Mouse (Mus musculus) heart, embryonic 13.5 days (tissue): ENCODE measurements around the gene Pgam1. TPM values are rescaled to one million over a fixed set of nuclear protein-coding genes. Genes with fewer than 3 reads are reported as not detected.

ENCODE experiments used
- ATAC-seq: fragments of 200-750 bp; cut with Nextera tagmentation; 2 replicates; pipeline ENCODE4 v1.8.0; 2017; ENCODE audit warnings: moderate TSS enrichment; ENCODE audit not compliant: insufficient number of reproducible peaks, low FRiP score, low TSS enrichment; ENCODE audit errors: extremely low read depth
- H3K27ac ChIP-seq: fragments of 300-500 bp; sonication (generic); replicated peaks from 2 replicates; pipeline ENCODE4 v1.5.1; 2015; ENCODE audit warnings: moderate library complexity, mild to moderate bottlenecking, inconsistent platforms
- H3K27me3 ChIP-seq: fragments of 300-500 bp; sonication (generic); replicated peaks from 2 replicates; pipeline ENCODE4 v1.6.1; 2015; ENCODE audit warnings: mild to moderate bottlenecking, inconsistent platforms
- H3K36me3 ChIP-seq: fragments of 300-500 bp; sonication (generic); 2 replicates; pipeline ENCODE4 v1.6.1; 2015; ENCODE audit warnings: mild to moderate bottlenecking, inconsistent platforms
- H3K4me1 ChIP-seq: fragments of 300-500 bp; sonication (generic); 2 replicates; pipeline ENCODE4 v1.6.1; 2015; ENCODE audit warnings: inconsistent platforms
- H3K4me2 ChIP-seq: fragments of 300-500 bp; sonication (generic); 2 replicates; pipeline ENCODE4 v1.6.1; 2015; ENCODE audit warnings: inconsistent platforms, mild to moderate bottlenecking, moderate library complexity
- H3K4me3 ChIP-seq: fragments of 300-500 bp; sonication (generic); 2 replicates; pipeline ENCODE4 v1.5.1; 2015; ENCODE audit warnings: moderate library complexity, mild to moderate bottlenecking, inconsistent platforms
- H3K9ac ChIP-seq: fragments of 300-500 bp; sonication (generic); 2 replicates; pipeline ENCODE4 v1.6.1; 2015; ENCODE audit warnings: inconsistent platforms, mild to moderate bottlenecking, moderate library complexity
- H3K9me3 ChIP-seq: fragments of 300-500 bp; sonication (generic); 2 replicates; pipeline ENCODE4 v1.6.1; 2016; ENCODE audit warnings: inconsistent platforms
- WGBS: fragments of 180-500 bp; shearing (Covaris S2); methylation state at CpG from one replicate; pipeline ENCODE4 v1.1.7; 2015; ENCODE audit warnings: mixed read lengths; 5-methylcytosine and 5-hydroxymethylcytosine counted together
- polyA plus RNA-seq: library from polyadenylated mRNA; unstranded; fragments of >200 nt; fragmentation: Nextera tagmentation; extraction: Ambion mirVana; gene quantifications from 2 replicates; pipeline ENCODE4 v1.2.1, GENCODE M21; 2015

The Pgam1 gene
- polyA plus RNA-seq, 1 experiment from 2014 or later: 780 TPM

DNA sequence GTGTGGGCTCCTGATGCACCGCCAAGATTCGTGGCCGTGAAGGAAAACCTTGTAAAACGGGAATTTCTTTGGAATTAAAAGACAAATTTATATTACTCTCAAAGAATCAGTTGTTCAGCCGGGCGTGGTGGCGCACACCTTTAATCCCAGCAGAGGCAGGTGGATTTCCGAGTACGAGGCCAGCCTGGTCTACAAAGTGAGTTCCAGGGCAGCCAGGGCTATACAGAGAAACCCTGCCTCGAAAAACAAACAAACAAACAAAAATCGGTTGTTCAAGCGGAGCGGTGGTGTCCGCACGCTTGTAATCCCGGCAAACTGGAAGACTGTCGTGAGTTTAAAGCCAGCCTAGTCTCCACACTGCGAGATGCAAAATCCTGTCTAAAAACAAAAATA lies 15.4 kb upstream of the Pgam1 start:
- H3K4me1 ChIP-seq: peaks cover 19% of the 10 kb centered on the region
- no peaks in the 10 kb centered on the region for H3K27me3 ChIP-seq
- 0 out of 2 replicates have a peak, but pooled peaks cover 3% of the 10 kb centered on the region for H3K36me3 ChIP-seq
- no peaks in the 10 kb centered on the region for H3K9me3 ChIP-seq
- ATAC-seq: no peak
- peak overlapping the region; percentile 85 for H3K9ac ChIP-seq
- H3K27ac ChIP-seq: no peak overlapping the region
- H3K4me2 ChIP-seq: peak overlapping the region; percentile 93
- H3K4me3 ChIP-seq: peak overlapping the region; percentile 88
- 18% methylated on average over 18 of the region's 18 CpGs for WGBS

- no peak overlapping the region for H3K4me3 ChIP-seq
- no peaks in the 10 kb centered on the region for H3K27me3 ChIP-seq
- H3K4me2 ChIP-seq: no peak overlapping the region
- no peak overlapping the region for H3K9ac ChIP-seq
- WGBS: 41% methylated on average over 4 of the region's 4 CpGs
- peaks cover 34% of the 10 kb centered on the region for H3K4me1 ChIP-seq
- no peak overlapping the region for H3K27ac ChIP-seq
- no peaks in the 10 kb centered on the region for H3K36me3 ChIP-seq
- ATAC-seq: no peak
- no peaks in the 10 kb centered on the region for H3K9me3 ChIP-seq
Measured at GRCm38 (mm10) chr19:41898860-41899259, 12.9 kb upstream of the Pgam1 start.

GRCm38 (mm10) chr19:41900495-41901090 lies 11.1 kb upstream of the Pgam1 start:
- WGBS: 74% methylated on average over 8 of the region's 8 CpGs
- ATAC-seq: no peak

GRCm38 (mm10) chr19:41901696-41902095 lies 10.0 kb upstream of the Pgam1 start:
- ATAC-seq: no peak
- no peak overlapping the region for H3K9ac ChIP-seq
- no peaks in the 10 kb centered on the region for H3K36me3 ChIP-seq
- no peaks in the 10 kb centered on the region for H3K27me3 ChIP-seq
- H3K27ac ChIP-seq: peak overlapping the region; percentile 63
- no peaks in the 10 kb centered on the region for H3K9me3 ChIP-seq
- no peak overlapping the region for H3K4me3 ChIP-seq
- H3K4me1 ChIP-seq: peaks cover 23% of the 10 kb centered on the region
- WGBS: 24% methylated on average over 2 of the region's 2 CpGs
- no peak overlapping the region for H3K4me2 ChIP-seq

More at GRCm38 (mm10) chr19:41900495-41901090, 11.1 kb upstream of the Pgam1 start:
- no peak overlapping the region for H3K4me2 ChIP-seq
- H3K4me1 ChIP-seq: peaks cover 21% of the 10 kb centered on the region
- no peaks in the 10 kb centered on the region for H3K9me3 ChIP-seq
- no peak overlapping the region for H3K27ac ChIP-seq
- H3K36me3 ChIP-seq: no peaks in the 10 kb centered on the region
- no peak overlapping the region for H3K4me3 ChIP-seq
- no peak overlapping the region for H3K9ac ChIP-seq
- H3K27me3 ChIP-seq: no peaks in the 10 kb centered on the region

- 62% methylated on average over 10 of the region's 10 CpGs for WGBS
- Histone ChIP-seq H3K27me3 (no peaks in the 10 kb centered on the region), H3K27ac (no peak overlapping the region), H3K4me3 (no peak overlapping the region), H3K36me3 (no peaks in the 10 kb centered on the region), H3K4me1 (peaks cover 36% of the 10 kb centered on the region), H3K9ac (no peak overlapping the region), H3K9me3 (no peaks in the 10 kb centered on the region), H3K4me2 (no peak overlapping the region)
- no peak for ATAC-seq
Measured at GRCm38 (mm10) chr19:41902848-41903593, 8.7 kb upstream of the Pgam1 start.

GRCm38 (mm10) chr19:41905246-41905645 lies 6.5 kb upstream of the Pgam1 start:
- Histone ChIP-seq H3K4me3 (no peak overlapping the region), H3K27me3 (no peaks in the 10 kb centered on the region), H3K9me3 (no peaks in the 10 kb centered on the region), H3K27ac (no peak overlapping the region), H3K36me3 (no peaks in the 10 kb centered on the region), H3K4me2 (no peak overlapping the region), H3K9ac (no peak overlapping the region), H3K4me1 (peaks cover 36% of the 10 kb centered on the region)
- no peak for ATAC-seq
- 91% methylated on average over 2 of the region's 2 CpGs for WGBS

DNA sequence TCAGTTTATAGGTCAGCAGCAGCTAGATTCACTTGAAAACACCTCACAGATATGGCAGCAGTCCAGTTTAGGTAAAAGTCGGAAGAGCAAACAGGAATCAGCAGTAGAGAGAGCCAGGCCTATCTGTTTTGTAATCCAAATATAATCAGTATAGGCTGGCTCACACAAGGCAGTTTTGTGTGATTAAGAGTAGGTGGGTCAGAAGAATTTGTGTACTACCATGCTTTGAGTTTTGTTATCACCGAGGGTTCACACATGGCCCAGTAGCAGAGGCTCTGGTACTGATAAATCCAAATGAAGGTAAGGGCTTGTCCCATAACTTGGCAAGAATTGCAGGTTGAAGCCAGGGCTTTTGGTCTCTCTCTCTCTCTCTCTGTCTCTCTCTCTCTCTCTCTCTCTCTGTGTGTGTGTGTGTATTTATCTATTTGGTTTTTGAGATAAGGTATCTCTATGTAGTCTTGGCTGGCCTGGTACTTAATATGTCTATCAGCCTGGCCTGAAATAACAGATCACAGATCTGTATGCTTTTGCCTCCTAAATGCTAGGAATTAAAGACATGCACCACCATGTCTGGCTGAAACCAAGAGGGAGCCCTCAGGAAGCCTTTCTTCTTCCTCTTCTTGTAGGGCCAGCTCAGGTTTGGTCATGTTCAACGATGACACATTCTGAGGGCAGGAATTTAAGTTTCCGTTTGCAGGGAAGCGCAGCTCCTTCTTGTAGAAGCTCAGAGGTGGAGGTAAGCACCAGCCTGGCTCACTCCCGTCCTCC lies 5.2 kb upstream of the Pgam1 start:
- no peak overlapping the region for H3K4me3 ChIP-seq
- peaks cover 34% of the 10 kb centered on the region for H3K4me1 ChIP-seq
- ATAC-seq: no peak
- no peaks in the 10 kb centered on the region for H3K9me3 ChIP-seq
- no peaks in the 10 kb centered on the region for H3K27me3 ChIP-seq
- H3K4me2 ChIP-seq: no peak overlapping the region
- WGBS: 27% methylated on average over 6 of the region's 6 CpGs
- no peak overlapping the region for H3K27ac ChIP-seq
- H3K9ac ChIP-seq: no peak overlapping the region
- H3K36me3 ChIP-seq: no peaks in the 10 kb centered on the region

GRCm38 (mm10) chr19:41907079-41907760 lies 4.5 kb upstream of the Pgam1 start:
- H3K4me2 ChIP-seq: 0 out of 2 replicates have a peak overlapping the region, but pooled peaks have one; percentile 4
- no peaks in the 10 kb centered on the region for H3K9me3 ChIP-seq
- peaks cover 27% of the 10 kb centered on the region for H3K4me1 ChIP-seq
- no peaks in the 10 kb centered on the region for H3K27me3 ChIP-seq
- H3K27ac ChIP-seq: no peak overlapping the region
- no peaks in the 10 kb centered on the region for H3K36me3 ChIP-seq
- no peak for ATAC-seq
- WGBS: 29% methylated on average over 8 of the region's 8 CpGs
- no peak overlapping the region for H3K4me3 ChIP-seq
- H3K9ac ChIP-seq: no peak overlapping the region

DNA sequence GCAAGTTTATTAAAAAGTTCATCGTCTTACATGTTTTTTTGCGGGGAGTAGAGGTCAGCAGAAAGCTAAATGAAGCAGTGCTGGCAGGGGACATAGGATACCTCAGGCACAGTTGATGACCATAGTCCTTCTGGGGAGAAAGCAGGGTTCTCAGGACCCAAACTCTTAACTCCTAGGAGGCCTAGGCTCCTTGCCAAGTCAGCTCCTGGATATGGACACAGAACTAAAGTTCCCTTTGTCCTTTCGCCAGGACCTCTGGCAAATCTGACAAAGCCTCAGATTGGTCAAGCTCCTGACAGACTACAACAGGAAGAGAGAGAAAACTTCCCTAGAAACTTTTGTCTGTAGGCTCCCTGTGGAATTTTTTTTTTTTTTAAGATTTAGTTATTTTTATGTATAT lies 3.0 kb upstream of the Pgam1 start:
- Histone ChIP-seq H3K36me3 (0 out of 2 replicates have a peak, but pooled peaks cover 5% of the 10 kb centered on the region), H3K9ac (no peak overlapping the region), H3K27me3 (no peaks in the 10 kb centered on the region), H3K4me3 (no peak overlapping the region), H3K27ac (no peak overlapping the region), H3K4me1 (peaks cover 31% of the 10 kb centered on the region), H3K4me2 (no peak overlapping the region), H3K9me3 (no peaks in the 10 kb centered on the region)
- 86% methylated on average over 3 of the region's 3 CpGs for WGBS
- no peak for ATAC-seq

DNA sequence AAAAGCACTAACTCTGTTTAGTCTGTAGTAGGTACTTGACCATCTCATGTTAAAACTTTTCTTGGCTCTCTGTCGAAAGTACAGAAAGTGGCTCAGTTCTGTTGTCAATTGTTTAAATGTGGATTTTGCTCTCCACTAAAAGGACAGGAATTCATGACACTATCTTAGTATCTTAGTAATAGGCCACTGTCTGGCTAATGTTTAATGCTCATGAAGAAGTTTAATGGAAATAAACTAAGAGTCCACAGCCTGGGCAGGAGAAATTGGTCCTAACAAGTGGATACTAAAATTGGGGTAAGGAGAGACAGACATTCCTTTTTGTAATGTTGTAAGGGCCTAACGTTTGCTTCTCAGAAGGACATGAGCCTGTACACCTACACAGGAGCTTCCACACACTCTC lies 1.3 kb upstream of the Pgam1 start:
- H3K9ac ChIP-seq: no peak overlapping the region
- H3K4me3 ChIP-seq: no peak overlapping the region
- WGBS: 73% methylated on average over 2 of the region's 2 CpGs
- H3K4me2 ChIP-seq: no peak overlapping the region
- ATAC-seq: no peak
- peaks cover 47% of the 10 kb centered on the region for H3K4me1 ChIP-seq
- H3K27me3 ChIP-seq: no peaks in the 10 kb centered on the region
- no peaks in the 10 kb centered on the region for H3K9me3 ChIP-seq
- H3K27ac ChIP-seq: no peak overlapping the region
- peaks cover 21% of the 10 kb centered on the region for H3K36me3 ChIP-seq
